Mouse (Mus musculus): ENCODE data around the gene Ankrd63. TPM values are rescaled to one million over a fixed set of nuclear protein-coding genes. Genes with fewer than 3 reads are reported as not detected.
A peak's percentile ranks its signal among the peaks of the same experiment; 100 is the strongest.

Ankrd63 gene
- polyA plus RNA-seq, 1 experiment from 2014 or later = 0.04 TPM

DNA sequence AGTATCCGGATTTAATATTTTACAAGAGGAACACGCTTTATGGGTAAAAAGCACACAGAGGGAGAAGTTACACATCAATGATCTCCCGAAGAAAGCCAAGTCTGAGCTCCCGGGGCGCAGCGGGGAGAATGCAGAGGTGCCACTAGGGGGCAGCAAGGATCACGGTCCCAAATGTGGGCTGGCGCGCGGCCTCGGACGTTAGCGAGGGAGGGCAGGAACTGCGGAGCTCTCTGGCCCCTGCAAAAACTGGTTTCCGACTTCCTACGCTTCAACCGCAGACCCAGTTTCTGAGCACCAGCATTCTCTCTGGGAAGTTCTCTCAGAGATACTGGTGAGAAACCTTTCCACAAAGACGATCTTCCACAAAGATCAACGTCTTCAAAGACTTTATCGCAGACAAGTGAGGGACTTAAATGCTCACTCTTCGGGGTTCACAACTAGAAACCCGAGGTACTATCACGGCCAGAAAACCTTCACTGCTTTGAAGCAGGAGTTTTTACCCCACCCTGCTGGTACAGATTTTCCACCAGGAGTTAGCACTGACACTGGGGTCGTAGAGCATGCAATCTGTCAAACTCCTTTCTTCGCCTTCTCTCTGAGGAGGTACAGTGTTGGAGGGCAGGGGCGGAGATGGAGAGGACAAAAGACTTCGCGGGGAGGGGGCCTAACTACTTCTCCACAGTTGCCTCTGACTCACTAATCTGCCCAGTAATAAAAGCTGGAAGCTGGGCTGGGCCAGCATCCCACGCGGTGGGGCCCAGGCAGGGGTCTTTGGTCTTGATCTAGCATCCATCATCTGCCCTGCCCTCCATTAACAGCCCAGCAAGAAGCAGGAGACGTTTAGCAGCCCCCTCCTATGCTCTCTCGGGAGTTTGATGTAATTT is 3.3 kb downstream of the Ankrd63 start:
- Histone ChIP-seq H3K27me3 (peaks cover 92% of the 10 kb centered on the region), H3K9me3 (no peaks in the 10 kb centered on the region), H3K9ac (replicated peaks) (no peak overlapping the region), H3K4me3 (replicated peaks) (peak overlapping the region; percentile 23), H3K4me1 (replicated peaks) (peaks cover 49% of the 10 kb centered on the region), H3K4me2 (replicated peaks) (peak overlapping the region; percentile 48), H3K27ac (no peak overlapping the region), H3K36me3 (no peaks in the 10 kb centered on the region)
- 2% methylated on average over 32 of the region's 32 CpGs for WGBS
- ATAC-seq = peak; percentile 25; the same call in 1 of the 2 replicates

DNA sequence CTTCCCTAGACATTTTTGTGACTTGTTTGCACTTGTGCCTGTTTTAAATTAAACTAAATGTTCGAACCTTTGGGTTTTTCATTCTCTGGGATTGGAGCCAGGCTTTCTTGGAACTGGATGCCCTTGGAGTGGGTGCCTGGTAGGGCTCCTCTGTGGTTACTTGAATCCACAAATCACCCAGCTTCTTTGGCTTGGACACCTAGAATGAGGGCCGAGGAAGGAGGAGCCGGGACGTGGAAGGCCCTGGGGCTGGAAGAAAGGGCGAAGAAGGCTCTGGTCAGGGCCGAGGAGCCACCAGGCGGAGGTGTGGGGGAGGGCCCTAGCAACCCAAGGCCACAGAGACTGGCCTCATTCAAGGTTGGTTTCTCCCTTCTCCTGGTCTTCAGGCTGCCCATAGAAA is 5.8 kb downstream of the Ankrd63 start:
- H3K36me3 ChIP-seq = no peaks in the 10 kb centered on the region; the same call in 1 of the 2 replicates
- H3K4me3 ChIP-seq (replicated peaks) = no peak overlapping the region
- no peak overlapping the region for H3K4me2 ChIP-seq (replicated peaks)
- H3K9me3 ChIP-seq = no peaks in the 10 kb centered on the region
- H3K9ac ChIP-seq (replicated peaks) = no peak overlapping the region
- WGBS = 46% methylated on average over 7 of the region's 7 CpGs
- H3K4me1 ChIP-seq (replicated peaks) = peaks cover 33% of the 10 kb centered on the region
- H3K27ac ChIP-seq = no peak overlapping the region
- ATAC-seq = no peak
- H3K27me3 ChIP-seq = peaks cover 91% of the 10 kb centered on the region

DNA sequence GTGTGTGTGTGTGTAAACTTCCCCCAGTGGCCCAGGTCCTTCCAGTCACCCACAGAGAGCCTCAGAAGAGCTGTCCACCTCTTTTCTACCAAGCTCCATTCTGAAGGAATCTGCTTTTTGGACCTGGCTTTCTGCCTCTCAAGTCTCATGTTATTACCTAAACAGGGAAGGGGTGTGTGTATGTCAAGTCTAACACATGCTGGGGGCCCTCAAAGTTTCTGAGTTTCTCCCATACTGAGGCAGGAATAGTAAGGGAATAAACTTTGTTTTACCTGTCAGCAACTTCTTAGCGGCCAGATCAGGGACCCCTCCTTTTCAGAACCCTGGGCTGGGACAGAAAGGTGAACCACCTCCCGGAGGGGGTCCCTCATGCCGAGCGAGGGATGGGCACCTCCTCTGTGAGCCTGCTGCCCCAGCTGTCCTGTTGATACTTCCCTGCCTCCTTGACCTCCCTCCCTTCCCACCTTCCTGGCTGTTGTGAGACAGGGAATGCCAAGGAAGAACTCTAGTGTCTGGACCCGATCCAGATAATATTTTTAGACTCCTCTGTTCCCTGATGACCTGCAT is 6.4 kb downstream of the Ankrd63 start:
- H3K36me3 ChIP-seq = no peaks in the 10 kb centered on the region; the same call in 1 of the 2 replicates
- ATAC-seq = no peak
- H3K27me3 ChIP-seq = peaks cover 85% of the 10 kb centered on the region
- peaks cover 27% of the 10 kb centered on the region for H3K4me1 ChIP-seq (replicated peaks)
- 57% methylated on average over 5 of the region's 5 CpGs for WGBS
- H3K9ac ChIP-seq (replicated peaks) = no peak overlapping the region
- H3K9me3 ChIP-seq = no peaks in the 10 kb centered on the region
- H3K27ac ChIP-seq = no peak overlapping the region
- no peak overlapping the region for H3K4me2 ChIP-seq (replicated peaks)
- H3K4me3 ChIP-seq (replicated peaks) = no peak overlapping the region

DNA sequence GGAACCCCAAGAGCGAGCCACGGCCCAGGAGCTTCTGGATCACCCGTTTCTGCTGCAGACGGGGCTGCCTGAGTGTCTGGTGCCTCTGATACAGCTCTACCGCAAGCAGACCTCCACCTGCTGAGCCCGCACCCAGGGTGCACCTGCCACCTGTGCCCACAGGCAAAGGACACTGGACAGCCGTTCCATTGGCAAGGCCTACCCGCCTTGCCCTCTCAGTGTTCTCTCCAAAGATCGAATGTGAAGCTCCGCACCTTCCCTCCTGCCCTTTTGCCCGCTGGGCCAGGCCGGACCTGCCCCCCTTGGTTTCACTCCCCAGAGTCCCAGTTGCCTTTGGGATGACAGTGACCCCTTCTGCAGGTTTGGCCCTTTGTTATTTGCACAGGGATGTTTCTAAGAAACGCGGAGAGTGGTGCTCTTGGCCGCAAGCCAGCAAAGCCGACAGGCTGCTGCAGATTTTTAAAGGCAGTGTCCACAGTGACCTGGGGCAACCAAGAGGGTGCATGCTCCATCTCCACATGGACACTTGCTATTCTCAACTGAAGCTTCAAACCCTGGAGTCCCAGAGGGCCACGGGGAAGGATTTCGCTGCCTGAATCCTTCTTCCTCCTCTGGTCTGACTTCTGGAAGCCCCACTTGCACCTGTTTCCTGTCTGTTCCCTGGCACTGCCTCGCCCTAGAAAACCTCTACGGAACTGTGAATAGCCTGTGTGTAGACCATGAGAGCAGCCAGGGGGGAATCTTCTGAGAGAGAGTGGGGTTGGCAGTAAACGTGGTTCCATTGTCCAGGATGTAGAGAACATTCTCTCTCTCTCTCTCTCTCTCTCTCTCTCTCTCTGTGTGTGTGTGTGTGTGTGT is 7.1 kb downstream of the Ankrd63 start:
- H3K27me3 ChIP-seq = peaks cover 78% of the 10 kb centered on the region
- H3K27ac ChIP-seq = no peak overlapping the region
- ATAC-seq = no peak
- H3K4me1 ChIP-seq (replicated peaks) = peaks cover 23% of the 10 kb centered on the region
- H3K9me3 ChIP-seq = no peaks in the 10 kb centered on the region
- WGBS = 53% methylated on average over 21 of the region's 21 CpGs
- no peak overlapping the region for H3K9ac ChIP-seq (replicated peaks)
- H3K36me3 ChIP-seq = no peaks in the 10 kb centered on the region; the same call in 1 of the 2 replicates
- H3K4me2 ChIP-seq (replicated peaks) = no peak overlapping the region
- no peak overlapping the region for H3K4me3 ChIP-seq (replicated peaks)

DNA sequence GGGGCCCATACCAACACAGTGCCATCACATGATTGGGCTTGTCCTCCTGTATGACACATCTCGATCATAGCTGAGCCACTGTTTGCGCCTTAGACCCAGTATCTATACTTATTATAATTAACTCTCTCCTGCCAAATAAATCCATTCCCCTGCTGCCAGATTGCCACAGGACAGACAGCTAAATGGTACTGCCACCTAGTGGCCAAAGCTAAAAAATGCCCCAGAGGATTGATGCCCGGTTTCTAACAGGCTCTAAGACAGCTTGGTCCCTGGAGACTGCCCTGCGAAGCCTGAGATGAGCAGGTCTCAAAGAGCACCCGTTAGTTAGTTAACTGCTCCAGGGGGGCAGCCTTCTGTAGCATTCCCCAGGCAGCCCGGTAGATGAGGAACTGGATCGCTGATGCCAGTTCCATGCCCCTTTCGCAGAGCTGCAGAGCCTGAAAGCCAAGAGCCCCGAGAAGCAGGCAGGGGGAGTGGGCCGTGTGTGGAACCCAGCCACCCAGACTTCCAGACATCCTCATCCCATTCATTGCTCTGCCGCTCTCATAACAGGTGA is 8.0 kb downstream of the Ankrd63 start:
- ATAC-seq = peak; percentile 49; the same call in 1 of the 2 replicates
- Histone ChIP-seq H3K27ac (no peak overlapping the region), H3K4me1 (replicated peaks) (peaks cover 18% of the 10 kb centered on the region), H3K9ac (replicated peaks) (no peak overlapping the region), H3K4me3 (replicated peaks) (no peak overlapping the region), H3K36me3 (no peaks in the 10 kb centered on the region; the same call in 1 of the 2 replicates), H3K27me3 (peaks cover 69% of the 10 kb centered on the region), H3K9me3 (no peaks in the 10 kb centered on the region), H3K4me2 (replicated peaks) (no peak overlapping the region)
- 35% methylated on average over 11 of the region's 11 CpGs for WGBS

DNA sequence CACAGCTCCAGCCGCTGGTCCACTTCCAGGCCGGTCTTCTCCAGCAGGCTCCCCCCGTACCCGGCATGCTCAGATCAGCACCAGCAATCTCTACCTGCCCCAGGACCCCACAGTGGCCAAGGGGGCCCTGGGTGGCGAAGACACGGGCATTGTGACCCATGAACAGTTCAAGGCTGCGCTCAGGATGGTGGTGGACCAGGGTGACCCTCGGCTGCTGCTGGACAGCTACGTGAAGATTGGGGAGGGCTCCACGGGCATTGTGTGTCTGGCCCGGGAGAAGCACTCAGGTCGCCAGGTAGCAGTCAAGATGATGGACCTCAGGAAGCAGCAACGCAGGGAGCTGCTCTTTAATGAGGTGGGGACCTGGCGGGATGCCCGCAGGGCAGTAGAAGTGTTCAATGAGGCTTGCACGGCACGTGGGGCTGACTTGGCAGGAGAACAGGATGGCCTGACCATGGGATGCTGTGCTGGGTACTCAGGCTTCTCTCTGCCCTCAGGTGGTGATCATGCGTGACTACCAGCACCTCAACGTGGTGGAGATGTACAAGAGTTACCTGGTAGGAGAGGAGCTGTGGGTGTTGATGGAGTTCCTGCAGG is 10.3 kb downstream of the Ankrd63 start:
- H3K4me1 ChIP-seq (replicated peaks) = 0 out of 2 replicates have a peak, but pooled peaks cover 9% of the 10 kb centered on the region
- H3K4me2 ChIP-seq (replicated peaks) = no peak overlapping the region
- no peak overlapping the region for H3K27ac ChIP-seq
- no peak overlapping the region for H3K4me3 ChIP-seq (replicated peaks)
- H3K9me3 ChIP-seq = no peaks in the 10 kb centered on the region
- peaks cover 6% of the 10 kb centered on the region for H3K36me3 ChIP-seq
- H3K9ac ChIP-seq (replicated peaks) = no peak overlapping the region
- H3K27me3 ChIP-seq = peaks cover 55% of the 10 kb centered on the region
- ATAC-seq = no peak
- WGBS = 91% methylated on average over 19 of the region's 19 CpGs

DNA sequence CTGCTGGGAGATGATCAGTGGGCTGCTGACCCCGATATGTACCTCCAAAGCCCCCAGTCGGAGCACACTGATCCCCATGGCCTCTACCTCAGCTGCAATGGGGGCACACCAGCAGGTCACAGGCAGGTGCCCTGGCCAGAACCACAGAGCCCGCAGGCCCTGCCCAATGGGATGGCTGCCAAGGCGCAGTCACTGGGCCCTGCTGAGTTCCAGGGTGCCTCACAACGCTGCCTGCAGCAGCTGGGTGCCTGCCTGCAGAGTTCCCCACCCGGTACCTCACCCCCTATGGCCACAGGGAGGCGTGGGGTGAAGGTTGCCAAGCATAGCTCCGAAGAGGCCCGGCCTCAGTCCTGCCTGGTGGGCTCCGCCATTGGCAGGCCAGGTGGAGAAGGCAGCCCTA is 13.9 kb downstream of the Ankrd63 start:
- Histone ChIP-seq H3K27ac (no peak overlapping the region), H3K4me2 (replicated peaks) (no peak overlapping the region), H3K27me3 (peaks cover 32% of the 10 kb centered on the region), H3K4me1 (replicated peaks) (no peaks in the 10 kb centered on the region), H3K9me3 (no peaks in the 10 kb centered on the region), H3K36me3 (peaks cover 6% of the 10 kb centered on the region), H3K4me3 (replicated peaks) (no peak overlapping the region), H3K9ac (replicated peaks) (no peak overlapping the region)
- ATAC-seq = no peak
- 83% methylated on average over 10 of the region's 10 CpGs for WGBS

DNA sequence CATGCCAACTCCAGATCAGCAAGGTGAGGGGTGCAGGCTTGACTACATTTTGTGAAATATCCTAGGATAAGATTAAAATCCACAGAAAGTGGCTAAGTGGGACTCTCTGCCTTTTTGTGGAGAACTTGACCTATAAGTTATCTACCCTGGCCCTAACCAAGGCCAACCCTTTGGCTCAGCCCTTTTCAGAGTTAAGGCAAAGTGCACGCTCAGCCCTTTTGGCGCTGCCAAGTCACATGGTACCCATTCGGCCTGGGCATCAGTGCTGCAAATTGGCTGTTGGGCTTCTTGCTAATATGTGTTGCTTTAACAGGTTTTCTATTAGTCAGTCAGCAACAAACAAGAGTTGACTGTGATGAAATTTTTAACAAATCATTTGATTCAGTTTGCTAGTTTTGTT is 16.0 kb downstream of the Ankrd63 start:
- peaks cover 12% of the 10 kb centered on the region; the same call in 1 of the 2 replicates for H3K27me3 ChIP-seq
- H3K4me1 ChIP-seq (replicated peaks) = no peaks in the 10 kb centered on the region
- H3K36me3 ChIP-seq = peaks cover 6% of the 10 kb centered on the region
- no peak overlapping the region for H3K27ac ChIP-seq
- H3K4me3 ChIP-seq (replicated peaks) = no peak overlapping the region
- WGBS = 96% methylated on average over 3 of the region's 3 CpGs
- no peak overlapping the region for H3K9ac ChIP-seq (replicated peaks)
- no peak for ATAC-seq
- no peak overlapping the region for H3K4me2 ChIP-seq (replicated peaks)
- H3K9me3 ChIP-seq = no peaks in the 10 kb centered on the region

DNA sequence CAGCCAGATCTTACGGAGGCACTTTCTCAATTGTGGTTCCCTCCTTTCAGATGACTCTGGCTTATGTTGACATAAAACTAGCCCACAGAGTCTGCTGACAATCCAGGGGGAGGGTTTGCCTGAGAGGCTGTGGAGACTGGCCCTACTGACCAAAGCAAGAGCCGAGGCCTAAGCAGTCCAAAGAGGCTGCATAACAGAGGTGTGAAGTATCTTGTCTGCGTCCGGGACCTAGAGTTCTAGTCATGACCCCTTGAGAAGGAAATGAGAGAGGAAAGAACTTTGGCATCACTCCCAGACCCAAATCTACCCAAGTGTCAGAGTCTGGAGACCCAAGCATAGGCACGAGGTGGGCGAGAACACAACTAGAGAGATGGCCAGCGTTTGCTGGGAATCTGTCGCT is 17.1 kb downstream of the Ankrd63 start:
- Histone ChIP-seq H3K36me3 (peaks cover 6% of the 10 kb centered on the region), H3K27ac (no peak overlapping the region), H3K4me3 (replicated peaks) (no peak overlapping the region), H3K4me2 (replicated peaks) (no peak overlapping the region), H3K9me3 (no peaks in the 10 kb centered on the region), H3K4me1 (replicated peaks) (no peaks in the 10 kb centered on the region), H3K27me3 (peaks cover 22% of the 10 kb centered on the region), H3K9ac (replicated peaks) (no peak overlapping the region)
- WGBS = 85% methylated on average over 8 of the region's 8 CpGs
- ATAC-seq = no peak

DNA sequence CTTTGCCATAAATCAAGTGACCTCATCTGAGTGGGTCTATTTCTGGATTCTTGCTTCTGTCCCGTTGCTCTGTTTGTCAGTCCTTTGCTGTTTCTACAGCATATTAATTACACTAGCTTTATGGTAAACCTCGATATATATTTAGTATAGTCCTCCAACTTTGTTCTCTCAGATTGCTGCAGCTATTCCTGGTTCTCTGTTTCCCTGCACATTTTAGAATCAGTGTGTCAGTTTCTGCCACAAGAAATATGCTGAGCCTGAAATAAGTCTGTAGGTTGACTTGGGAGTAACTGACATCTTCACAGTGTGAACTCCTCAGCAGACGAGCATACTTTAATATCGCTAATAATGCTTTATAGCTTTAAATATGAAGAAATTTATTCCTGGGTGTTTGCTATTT is 18.7 kb downstream of the Ankrd63 start:
- Histone ChIP-seq H3K36me3 (peaks cover 6% of the 10 kb centered on the region), H3K4me1 (replicated peaks) (no peaks in the 10 kb centered on the region), H3K27me3 (peaks cover 32% of the 10 kb centered on the region), H3K9ac (replicated peaks) (no peak overlapping the region), H3K27ac (no peak overlapping the region), H3K9me3 (no peaks in the 10 kb centered on the region), H3K4me3 (replicated peaks) (no peak overlapping the region), H3K4me2 (replicated peaks) (no peak overlapping the region)
- ATAC-seq = no peak
- WGBS = 88% methylated on average over 4 of the region's 4 CpGs

DNA sequence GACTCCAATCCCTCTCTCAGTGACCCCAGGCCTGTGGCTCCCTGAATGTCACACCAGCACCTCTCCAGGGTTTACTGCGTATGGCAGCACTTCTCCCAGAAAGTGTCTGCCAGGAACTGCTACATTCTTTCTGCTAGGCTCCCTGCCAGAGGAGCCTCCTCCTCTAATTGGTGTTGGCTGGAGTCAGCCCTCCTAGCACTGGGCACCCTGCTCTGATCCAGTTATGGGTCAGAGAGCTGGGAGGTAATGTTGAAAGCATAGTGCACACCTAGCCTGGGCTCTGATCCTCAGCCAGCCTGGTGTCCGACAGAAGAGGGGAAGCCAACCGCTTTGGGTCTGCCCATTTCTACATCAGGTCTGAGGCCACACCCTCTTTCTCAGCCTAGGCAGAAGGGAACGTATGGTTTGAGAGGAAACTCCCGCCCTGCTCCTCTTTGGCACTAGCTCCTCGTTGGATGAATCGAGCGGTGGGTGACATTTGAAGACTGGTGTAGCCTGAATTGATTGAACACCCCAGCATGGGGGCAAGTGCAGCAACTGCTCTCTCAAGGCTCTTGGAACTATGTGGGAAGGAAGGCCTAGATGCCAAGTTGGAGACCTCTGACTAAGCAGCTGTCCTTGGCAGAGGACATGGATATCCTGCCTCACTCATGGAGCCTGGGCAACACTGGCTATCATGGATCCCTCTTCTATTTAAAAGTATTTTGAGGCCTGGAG is 21.1 kb downstream of the Ankrd63 start:
- no peak for ATAC-seq
- 63% methylated on average over 8 of the region's 8 CpGs for WGBS
- H3K9me3 ChIP-seq = no peaks in the 10 kb centered on the region
- peaks cover under 1% of the 10 kb centered on the region for H3K4me1 ChIP-seq (replicated peaks)
- no peaks in the 10 kb centered on the region for H3K36me3 ChIP-seq
- H3K4me2 ChIP-seq (replicated peaks) = no peak overlapping the region
- H3K9ac ChIP-seq (replicated peaks) = no peak overlapping the region
- H3K27me3 ChIP-seq = peaks cover 49% of the 10 kb centered on the region
- H3K27ac ChIP-seq = no peak overlapping the region
- H3K4me3 ChIP-seq (replicated peaks) = no peak overlapping the region
